Mouse (Mus musculus) limb, embryonic 11.5 days (tissue): Measurements from ENCODE around the gene Dennd6b. TPM values are rescaled to one million over a fixed set of nuclear protein-coding genes. Genes with fewer than 3 reads are reported as not detected.

Experiments
- ATAC-seq: fragments of 200-750 bp; cut with Nextera tagmentation; 2 replicates; pipeline ENCODE4 v1.8.0; 2017; ENCODE audit warnings: low read depth; ENCODE audit not compliant: insufficient number of reproducible peaks, low FRiP score, low TSS enrichment
- DNase-seq: peaks from one replicate; pipeline ENCODE4 v3.0.0-alpha.2; 2015; ENCODE audit warnings: low spot score
- H3K27ac ChIP-seq: fragments of 300-500 bp; sonication (generic); replicated peaks from 2 replicates; pipeline ENCODE4 v1.5.1; 2014; ENCODE audit warnings: low read depth, mild to moderate bottlenecking, low read length
- H3K27me3 ChIP-seq: fragments of 300-500 bp; sonication (generic); 2 replicates; pipeline ENCODE4 v1.6.1; 2014; ENCODE audit warnings: mild to moderate bottlenecking, low read length, mixed read lengths; ENCODE audit not compliant: control insufficient read depth, insufficient read depth
- H3K36me3 ChIP-seq: fragments of 300-500 bp; sonication (generic); 2 replicates; pipeline ENCODE4 v1.6.1; 2014; ENCODE audit warnings: mild to moderate bottlenecking, low read length, moderate library complexity, mixed read lengths; ENCODE audit not compliant: control insufficient read depth, insufficient read depth
- H3K4me1 ChIP-seq: fragments of 300-500 bp; sonication (generic); 2 replicates; pipeline ENCODE4 v1.6.1; 2014; ENCODE audit warnings: low read length, mixed read lengths; ENCODE audit not compliant: control insufficient read depth, insufficient read depth
- H3K4me2 ChIP-seq: fragments of 300-500 bp; sonication (generic); 2 replicates; pipeline ENCODE4 v1.6.1; 2014; ENCODE audit warnings: low read depth, mild to moderate bottlenecking, moderate library complexity; ENCODE audit not compliant: severe bottlenecking
- H3K4me3 ChIP-seq: fragments of 300-500 bp; sonication (generic); 2 replicates; pipeline ENCODE4 v1.5.1; 2014; ENCODE audit warnings: low read depth, low read length
- H3K9ac ChIP-seq: fragments of 300-500 bp; sonication (generic); 2 replicates; pipeline ENCODE4 v1.6.1; 2014; ENCODE audit warnings: mild to moderate bottlenecking, low read length
- H3K9me3 ChIP-seq: fragments of 300-500 bp; sonication (generic); 2 replicates; pipeline ENCODE4 v1.6.1; 2016; ENCODE audit warnings: low read length; ENCODE audit not compliant: control insufficient read depth
- WGBS: fragments of 180-500 bp; shearing (Covaris S2); extraction: QIAGEN DNeasy Blood & Tissue Kit; methylation state at CpG from one replicate; pipeline ENCODE4 v1.1.7; 2014; 5-methylcytosine and 5-hydroxymethylcytosine counted together
- polyA plus RNA-seq: library from polyadenylated mRNA; unstranded; fragments of >200 nt; fragmentation: Nextera tagmentation; extraction: Ambion mirVana; gene quantifications from 2 replicates; pipeline ENCODE4 v1.2.1, GENCODE M21; 2014

Dennd6b gene
- polyA plus RNA-seq, 1 experiment from 2014 or later = 19.4 TPM

GRCm38 (mm10) chr15:89173024-89173905 is 23.0 kb downstream of the Dennd6b start:
- Histone ChIP-seq H3K4me2 (peak overlapping the region; percentile 100), H3K9me3 (no peaks in the 10 kb centered on the region), H3K27ac (no peak overlapping the region; the same call in 1 of the 2 replicates), H3K9ac (peak overlapping the region; percentile 67), H3K36me3 (peaks cover 3% of the 10 kb centered on the region; the same call in 1 of the 2 replicates), H3K4me3 (peak overlapping the region; percentile 50), H3K4me1 (peaks cover 64% of the 10 kb centered on the region), H3K27me3 (no peaks in the 10 kb centered on the region)
- under 1% methylated on average over 63 of the region's 65 CpGs for WGBS
- DNase-seq = peak; percentile 71
- no peak for ATAC-seq

- H3K4me3 ChIP-seq = peak overlapping the region; percentile 50
- no peak overlapping the region; the same call in 1 of the 2 replicates for H3K27ac ChIP-seq
- H3K36me3 ChIP-seq = peaks cover 10% of the 10 kb centered on the region; the same call in 1 of the 2 replicates
- H3K4me2 ChIP-seq = peak overlapping the region; percentile 100
- H3K9me3 ChIP-seq = no peaks in the 10 kb centered on the region
- peak overlapping the region; percentile 30 for H3K9ac ChIP-seq
- peaks cover 57% of the 10 kb centered on the region for H3K4me1 ChIP-seq
- 45% methylated on average over 17 of the region's 17 CpGs for WGBS
- no peaks in the 10 kb centered on the region for H3K27me3 ChIP-seq
- ATAC-seq (no peak), DNase-seq (no peak)
Measured at GRCm38 (mm10) chr15:89172276-89172935, 23.9 kb downstream of the Dennd6b start.

- H3K9ac ChIP-seq = no peak overlapping the region
- no peaks in the 10 kb centered on the region for H3K9me3 ChIP-seq
- peaks cover 17% of the 10 kb centered on the region; the same call in 1 of the 2 replicates for H3K36me3 ChIP-seq
- no peak overlapping the region for H3K4me2 ChIP-seq
- no peak overlapping the region for H3K27ac ChIP-seq
- ATAC-seq = no peak
- DNase-seq = no peak
- H3K4me3 ChIP-seq = no peak overlapping the region
- H3K27me3 ChIP-seq = no peaks in the 10 kb centered on the region
- 92% methylated on average over 5 of the region's 5 CpGs for WGBS
- peaks cover 49% of the 10 kb centered on the region for H3K4me1 ChIP-seq
Measured at GRCm38 (mm10) chr15:89171526-89172051, 24.7 kb downstream of the Dennd6b start.

- no peak overlapping the region for H3K9ac ChIP-seq
- H3K9me3 ChIP-seq = no peaks in the 10 kb centered on the region
- H3K27ac ChIP-seq = 0 out of 2 replicates have a peak overlapping the region, but pooled peaks have one; percentile 52
- DNase-seq = no peak
- no peaks in the 10 kb centered on the region for H3K27me3 ChIP-seq
- WGBS = 59% methylated on average over 3 of the region's 3 CpGs
- peak; percentile 5; the same call in 1 of the 2 replicates for ATAC-seq
- H3K36me3 ChIP-seq = peaks cover 31% of the 10 kb centered on the region
- no peak overlapping the region for H3K4me2 ChIP-seq
- H3K4me1 ChIP-seq = peaks cover 44% of the 10 kb centered on the region
- H3K4me3 ChIP-seq = no peak overlapping the region
Measured at GRCm38 (mm10) chr15:89170102-89170501, 26.2 kb downstream of the Dennd6b start.

GRCm38 (mm10) chr15:89169431-89169830 is 26.9 kb downstream of the Dennd6b start:
- peaks cover 44% of the 10 kb centered on the region for H3K4me1 ChIP-seq
- DNase-seq (peak; percentile 87), ATAC-seq (peak; percentile 72)
- H3K27me3 ChIP-seq = no peaks in the 10 kb centered on the region
- no peaks in the 10 kb centered on the region for H3K9me3 ChIP-seq
- 4% methylated on average over 10 of the region's 10 CpGs for WGBS
- H3K9ac ChIP-seq = no peak overlapping the region
- peak overlapping the region; percentile 52; the same call in 1 of the 2 replicates for H3K27ac ChIP-seq
- peak overlapping the region; percentile 28; the same call in 1 of the 2 replicates for H3K4me2 ChIP-seq
- H3K4me3 ChIP-seq = no peak overlapping the region
- peaks cover 33% of the 10 kb centered on the region for H3K36me3 ChIP-seq

- Histone ChIP-seq H3K4me3 (no peak overlapping the region), H3K4me1 (peaks cover 41% of the 10 kb centered on the region), H3K4me2 (no peak overlapping the region; the same call in 1 of the 2 replicates), H3K36me3 (peaks cover 35% of the 10 kb centered on the region), H3K9ac (peak overlapping the region; percentile 27; the same call in 1 of the 2 replicates), H3K9me3 (no peaks in the 10 kb centered on the region), H3K27me3 (no peaks in the 10 kb centered on the region), H3K27ac (no peak overlapping the region; the same call in 1 of the 2 replicates)
- no peak for ATAC-seq
- no peak for DNase-seq
- 68% methylated on average over 10 of the region's 10 CpGs for WGBS
Measured at GRCm38 (mm10) chr15:89168922-89169321, 27.4 kb downstream of the Dennd6b start.

GRCm38 (mm10) chr15:89165478-89165877 is 30.8 kb downstream of the Dennd6b start:
- H3K36me3 ChIP-seq = peaks cover 55% of the 10 kb centered on the region
- H3K4me2 ChIP-seq = no peak overlapping the region
- no peak overlapping the region for H3K27ac ChIP-seq
- no peak overlapping the region for H3K4me3 ChIP-seq
- H3K4me1 ChIP-seq = peaks cover 18% of the 10 kb centered on the region
- ATAC-seq (no peak), DNase-seq (no peak)
- 96% methylated on average over 12 of the region's 12 CpGs for WGBS
- no peaks in the 10 kb centered on the region for H3K27me3 ChIP-seq
- H3K9me3 ChIP-seq = no peaks in the 10 kb centered on the region
- no peak overlapping the region for H3K9ac ChIP-seq

GRCm38 (mm10) chr15:89161397-89161796 is 34.9 kb downstream of the Dennd6b start:
- Histone ChIP-seq H3K4me1 (no peaks in the 10 kb centered on the region), H3K4me2 (no peak overlapping the region), H3K36me3 (peaks cover 58% of the 10 kb centered on the region), H3K27me3 (no peaks in the 10 kb centered on the region), H3K27ac (no peak overlapping the region), H3K9me3 (no peaks in the 10 kb centered on the region), H3K4me3 (no peak overlapping the region), H3K9ac (no peak overlapping the region)
- no peak for ATAC-seq
- no peak for DNase-seq
- 87% methylated on average over 9 of the region's 9 CpGs for WGBS
